Mouse (Mus musculus): Measurements from ENCODE around the gene Golga3. TPM values are rescaled to one million over a fixed set of nuclear protein-coding genes. Genes with fewer than 3 reads are reported as not detected.

Gene Golga3
- polyA plus RNA-seq, 1 experiment from 2014 or later = 6.7 TPM

- Histone ChIP-seq H3K9me3 (replicated peaks) (no peaks in the 10 kb centered on the region), H3K27me3 (no peaks in the 10 kb centered on the region), H3K36me3 (peaks cover 29% of the 10 kb centered on the region), H3K4me3 (replicated peaks) (peak overlapping the region; percentile 92), H3K9ac (peak overlapping the region; percentile 97), H3K4me1 (replicated peaks) (peaks cover 29% of the 10 kb centered on the region), H3K4me2 (peak overlapping the region; percentile 76), H3K27ac (peak overlapping the region; percentile 99)
- peak; percentile 20 for DNase-seq
- WGBS (ENCODE audit: insufficient replicate concordance) = 32% methylated on average over 13 of the region's 13 CpGs
- no peak for ATAC-seq (ENCODE audit: low read depth)
Measured at GRCm38 (mm10) chr5:110231638-110232037, 55.1 kb downstream of the Golga3 start.

- Histone ChIP-seq H3K4me3 (replicated peaks) (peak overlapping the region; percentile 92), H3K4me1 (replicated peaks) (peaks cover 29% of the 10 kb centered on the region)
- DNase-seq = no peak
Measured at GRCm38 (mm10) chr5:110232346-110232745, 55.8 kb downstream of the Golga3 start.

GRCm38 (mm10) chr5:110244091-110244490 lies 67.6 kb downstream of the Golga3 start:
- DNase-seq = no peak
- no peak for ATAC-seq (ENCODE audit: low read depth)
- Histone ChIP-seq H3K27ac (no peak overlapping the region), H3K9ac (no peak overlapping the region), H3K9me3 (replicated peaks) (no peaks in the 10 kb centered on the region), H3K36me3 (peaks cover 92% of the 10 kb centered on the region), H3K4me1 (replicated peaks) (no peaks in the 10 kb centered on the region), H3K4me2 (no peak overlapping the region), H3K27me3 (no peaks in the 10 kb centered on the region), H3K4me3 (replicated peaks) (no peak overlapping the region)
- 69% methylated on average over 2 of the region's 2 CpGs for WGBS (ENCODE audit: insufficient replicate concordance)

More at GRCm38 (mm10) chr5:110232346-110232745, 55.8 kb downstream of the Golga3 start:
- WGBS (ENCODE audit: insufficient replicate concordance) = 50% methylated on average over 6 of the region's 6 CpGs
- peaks cover 36% of the 10 kb centered on the region for H3K36me3 ChIP-seq
- H3K9ac ChIP-seq = peak overlapping the region; percentile 97
- ATAC-seq (ENCODE audit: low read depth) = no peak
- no peaks in the 10 kb centered on the region for H3K27me3 ChIP-seq
- no peaks in the 10 kb centered on the region for H3K9me3 ChIP-seq (replicated peaks)
- peak overlapping the region; percentile 76 for H3K4me2 ChIP-seq
- H3K27ac ChIP-seq = peak overlapping the region; percentile 45; the same call in 1 of the 2 replicates

- H3K36me3 ChIP-seq = peaks cover 46% of the 10 kb centered on the region
- H3K27me3 ChIP-seq = no peaks in the 10 kb centered on the region
- no peaks in the 10 kb centered on the region for H3K9me3 ChIP-seq (replicated peaks)
- DNase-seq = no peak
- 0 out of 2 replicates have a peak overlapping the region, but pooled peaks have one; percentile 2 for H3K9ac ChIP-seq
- no peak overlapping the region for H3K4me3 ChIP-seq (replicated peaks)
- H3K27ac ChIP-seq = 0 out of 2 replicates have a peak overlapping the region, but pooled peaks have one; percentile 1
- H3K4me2 ChIP-seq = no peak overlapping the region
- ATAC-seq (ENCODE audit: low read depth) = no peak
- 85% methylated on average over 4 of the region's 4 CpGs for WGBS (ENCODE audit: insufficient replicate concordance)
- H3K4me1 ChIP-seq (replicated peaks) = peaks cover 30% of the 10 kb centered on the region
Measured at GRCm38 (mm10) chr5:110266941-110267340, 90.4 kb downstream of the Golga3 start.

- Histone ChIP-seq H3K27ac (peak within 1 kb of the TSS; percentile 62), H3K27me3 (no peaks in the 10 kb centered on the region), H3K36me3 (peaks cover 30% of the 10 kb centered on the region), H3K9ac (peak within 1 kb of the TSS; percentile 92), H3K9me3 (replicated peaks) (no peaks in the 10 kb centered on the region), H3K4me2 (peak within 1 kb of the TSS; percentile 91), H3K4me3 (replicated peaks) (peak within 1 kb of the TSS; percentile 95), H3K4me1 (replicated peaks) (peaks cover 39% of the 10 kb centered on the region)
- DNase-seq (peak; percentile 79), ATAC-seq (ENCODE audit: low read depth) (peak; percentile 84)
- under 1% methylated on average over 66 of the region's 66 CpGs for WGBS (ENCODE audit: insufficient replicate concordance)
Measured at GRCm38 (mm10) chr5:110269141-110270101, 92.9 kb downstream of the Golga3 start, which contains the start of gene Pgam5. Gene Pgam5, minus strand, starts transcription at chr5:110269913.

- WGBS (ENCODE audit: insufficient replicate concordance) = 89% methylated on average over 6 of the region's 6 CpGs
- no peak overlapping the region for H3K9ac ChIP-seq
- no peak for DNase-seq
Measured at GRCm38 (mm10) chr5:110270242-110270641, 93.7 kb downstream of the Golga3 start.

GRCm38 (mm10) chr5:110274147-110274546 lies 97.6 kb downstream of the Golga3 start:
- Histone ChIP-seq H3K36me3 (no peaks in the 10 kb centered on the region), H3K4me2 (peak overlapping the region; percentile 12; the same call in 1 of the 2 replicates), H3K4me3 (replicated peaks) (no peak overlapping the region), H3K4me1 (replicated peaks) (peaks cover 21% of the 10 kb centered on the region), H3K27me3 (no peaks in the 10 kb centered on the region), H3K27ac (peak overlapping the region; percentile 69), H3K9me3 (replicated peaks) (no peaks in the 10 kb centered on the region), H3K9ac (peak overlapping the region; percentile 15; the same call in 1 of the 2 replicates)
- no peak for DNase-seq
- WGBS (ENCODE audit: insufficient replicate concordance) = 69% methylated on average over 4 of the region's 4 CpGs
- ATAC-seq (ENCODE audit: low read depth) = peak; percentile 29; the same call in 1 of the 2 replicates

More at GRCm38 (mm10) chr5:110270242-110270641, 93.7 kb downstream of the Golga3 start:
- no peak overlapping the region for H3K4me3 ChIP-seq (replicated peaks)
- no peak for ATAC-seq (ENCODE audit: low read depth)
- H3K36me3 ChIP-seq = peaks cover 22% of the 10 kb centered on the region
- no peak overlapping the region for H3K27ac ChIP-seq
- H3K27me3 ChIP-seq = no peaks in the 10 kb centered on the region
- H3K4me1 ChIP-seq (replicated peaks) = peaks cover 42% of the 10 kb centered on the region
- H3K9me3 ChIP-seq (replicated peaks) = no peaks in the 10 kb centered on the region
- no peak overlapping the region for H3K4me2 ChIP-seq

GRCm38 (mm10) chr5:110274846-110275245 lies 98.3 kb downstream of the Golga3 start:
- peaks cover 21% of the 10 kb centered on the region for H3K4me1 ChIP-seq (replicated peaks)
- no peaks in the 10 kb centered on the region for H3K36me3 ChIP-seq
- H3K27me3 ChIP-seq = no peaks in the 10 kb centered on the region
- no peak overlapping the region for H3K4me3 ChIP-seq (replicated peaks)
- 65% methylated on average over 2 of the region's 2 CpGs for WGBS (ENCODE audit: insufficient replicate concordance)
- H3K9ac ChIP-seq = no peak overlapping the region
- ATAC-seq (ENCODE audit: low read depth) (no peak), DNase-seq (no peak)
- H3K9me3 ChIP-seq (replicated peaks) = no peaks in the 10 kb centered on the region
- H3K27ac ChIP-seq = no peak overlapping the region
- H3K4me2 ChIP-seq = no peak overlapping the region

Other genes with a start within 250 kb of the Golga3 start
- gene Zfp932, start 180.2 kb upstream of the Golga3 start, polyA plus RNA-seq (2015; fragmentation: Nextera tagmentation; extraction: Ambion mirVana) = 8.9 and 9.7 TPM in 2 replicates
- gene Gm17655, start 104.2 kb upstream of the Golga3 start, polyA plus RNA-seq (2015; fragmentation: Nextera tagmentation; extraction: Ambion mirVana) = 1.4 and 1.5 TPM in 2 replicates
- gene Gm35315, start 82.3 kb upstream of the Golga3 start, polyA plus RNA-seq (2015; fragmentation: Nextera tagmentation; extraction: Ambion mirVana) = 1.1 and 1.6 TPM in 2 replicates
- gene Plcxd1, start 76.7 kb upstream of the Golga3 start, polyA plus RNA-seq (2015; fragmentation: Nextera tagmentation; extraction: Ambion mirVana) = 0.25 and 0.36 TPM in 2 replicates
- gene Gtpbp6, start 68.5 kb upstream of the Golga3 start, polyA plus RNA-seq (2015; fragmentation: Nextera tagmentation; extraction: Ambion mirVana) = 9.5 and 10.0 TPM in 2 replicates
- gene Zfp605, start 66.6 kb upstream of the Golga3 start, polyA plus RNA-seq (2015; fragmentation: Nextera tagmentation; extraction: Ambion mirVana) = 1.3 and 1.7 TPM in 2 replicates
- 22.2 and 26.1 TPM in 2 replicates for gene Chfr, start 40.9 kb upstream of the Golga3 start, polyA plus RNA-seq (2015; fragmentation: Nextera tagmentation; extraction: Ambion mirVana)
- gene Ankle2, start 54.3 kb downstream of the Golga3 start, polyA plus RNA-seq (2015; fragmentation: Nextera tagmentation; extraction: Ambion mirVana) = 13.5 and 15.9 TPM in 2 replicates
- 37.4 and 39.7 TPM in 2 replicates for gene Pgam5, start 93.2 kb downstream of the Golga3 start, polyA plus RNA-seq (2015; fragmentation: Nextera tagmentation; extraction: Ambion mirVana)
- 34.1 and 34.3 TPM in 2 replicates for gene Pxmp2, start 109.5 kb downstream of the Golga3 start, polyA plus RNA-seq (2015; fragmentation: Nextera tagmentation; extraction: Ambion mirVana)
- gene Pole, start 109.6 kb downstream of the Golga3 start, polyA plus RNA-seq (2015; fragmentation: Nextera tagmentation; extraction: Ambion mirVana) = 20.6 and 21.8 TPM in 2 replicates
- gene P2rx2, start 166.5 kb downstream of the Golga3 start, polyA plus RNA-seq (2015; fragmentation: Nextera tagmentation; extraction: Ambion mirVana) = not detected in 2 replicates
- gene Lrcol1, start 168.0 kb downstream of the Golga3 start, polyA plus RNA-seq (2015; fragmentation: Nextera tagmentation; extraction: Ambion mirVana) = not detected in 2 replicates